Mouse (Mus musculus) cerebellum, adult 2 months (tissue): ENCODE measurements at regions not wholly inside any gene's neighbourhood (a gene's known extent, or its start where the extent isn't known, plus 50 kb on each side); places are given as distances from the start of the nearest gene placed in this dataset.

Experiments used
- DNase-seq, 2 experiments: peaks; one replicate each; pipeline ENCODE4 v3.0.0; 2021
- H3K27ac ChIP-seq: fragments of 200-500 bp; 2 replicates; pipeline ENCODE4 v1.5.1; 2012; ENCODE audit warnings: low read length, control low read depth, inconsistent platforms; ENCODE audit not compliant: insufficient read depth
- H3K27me3 ChIP-seq: fragments of 200-500 bp; 2 replicates; pipeline ENCODE4 v1.6.1; 2012; ENCODE audit warnings: inconsistent platforms, mild to moderate bottlenecking, low read length, moderate library complexity; ENCODE audit not compliant: control insufficient read depth, insufficient read depth
- H3K4me1 ChIP-seq: fragments of 200-500 bp; 2 replicates; pipeline ENCODE4 v1.6.1; 2011; ENCODE audit warnings: low read length; ENCODE audit not compliant: control insufficient read depth, insufficient read depth
- H3K4me3 ChIP-seq: fragments of 200-500 bp; replicated peaks from 2 replicates; pipeline ENCODE3; 2011; ENCODE audit warnings: mild to moderate bottlenecking, low read depth, low read length, control low read depth; ENCODE audit not compliant: insufficient read depth
- CTCF ChIP-seq: fragments of 200-500 bp; IDR thresholded peaks from 2 replicates; pipeline ENCODE4 v1.5.1; 2011; ENCODE audit warnings: low read depth, mild to moderate bottlenecking, control low read depth, low read length, moderate library complexity, borderline replicate concordance; ENCODE audit not compliant: insufficient read depth
- POLR2A ChIP-seq: fragments of 200-500 bp; IDR thresholded peaks from 2 replicates; pipeline ENCODE4 v1.6.1; 2011; ENCODE audit warnings: low read length, control low read depth, borderline replicate concordance; ENCODE audit not compliant: insufficient read depth
- WGBS: fragments of 180-500 bp; shearing (Covaris S2); methylation state at CpG from one replicate; pipeline ENCODE4 v1.1.7; 2018; 5-methylcytosine and 5-hydroxymethylcytosine counted together

DNA sequence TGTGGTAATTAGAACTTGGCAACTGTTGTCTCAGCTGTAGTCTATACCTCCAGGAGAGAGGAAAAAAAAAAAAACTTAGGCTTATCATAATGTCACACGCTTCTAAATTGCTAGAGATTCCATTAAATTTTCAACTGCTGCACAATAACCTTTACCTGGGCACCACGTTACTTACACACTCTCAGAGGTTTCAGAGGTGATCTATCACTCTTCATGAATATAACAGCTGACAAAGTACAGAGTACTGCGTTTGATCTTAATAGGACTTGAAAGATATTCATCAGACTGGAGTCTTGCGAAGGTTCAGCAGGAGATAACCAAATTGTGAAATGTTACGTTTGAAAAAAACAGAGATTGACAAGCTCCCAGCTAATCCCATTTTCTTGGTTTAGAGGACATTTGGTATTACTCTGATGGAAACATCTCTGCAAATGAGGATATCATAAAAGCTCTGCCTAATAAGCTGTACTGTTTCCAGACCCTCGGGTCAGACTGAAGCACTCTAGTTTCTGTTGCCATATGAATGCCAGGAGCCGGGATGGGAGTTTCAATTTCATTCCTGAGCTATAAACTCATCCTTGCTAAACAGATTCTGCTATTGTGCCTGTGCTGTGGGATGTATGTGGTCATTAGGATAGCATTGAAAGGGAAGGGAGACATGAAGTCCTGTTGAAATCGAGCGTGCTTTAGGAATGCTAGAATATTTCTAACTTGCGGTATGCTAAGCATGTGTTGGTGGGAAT, 101.8 kb upstream of the Spaca1 start:
- no peak for TF ChIP-seq CTCF
- TF ChIP-seq POLR2A, result no peak
- WGBS, result 57% methylated on average over 10 of the region's 10 CpGs
- Histone ChIP-seq H3K27me3 (no peaks in the 10 kb centered on the region), H3K27ac (no peak overlapping the region), H3K4me1 (no peaks in the 10 kb centered on the region), H3K4me3 (no peak overlapping the region)
- no peak for DNase-seq

DNA sequence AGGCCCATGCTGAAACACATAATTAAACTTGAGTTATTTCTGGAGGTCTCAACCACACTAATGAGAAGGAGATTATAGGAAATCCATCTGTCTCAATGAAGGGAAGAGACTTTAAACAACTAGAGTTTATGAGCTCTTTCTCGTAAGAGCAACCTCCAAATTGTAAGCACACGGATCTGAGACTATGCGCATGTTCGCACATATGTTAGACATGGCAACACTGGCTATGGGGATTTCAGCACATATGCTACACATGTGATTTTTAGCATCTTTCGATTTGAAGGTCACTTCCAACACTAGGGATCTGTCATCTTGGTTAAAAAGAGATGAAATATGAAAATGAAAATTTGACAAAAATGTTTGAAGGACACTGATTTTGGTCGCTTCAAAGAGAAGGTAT, 105.5 kb upstream of the Spaca1 start:
- H3K4me1 ChIP-seq, result no peaks in the 10 kb centered on the region
- H3K27ac ChIP-seq, result no peak overlapping the region
- H3K27me3 ChIP-seq, result no peaks in the 10 kb centered on the region
- no peak for TF ChIP-seq CTCF
- no peak for TF ChIP-seq POLR2A
- DNase-seq, result no peak
- no peak overlapping the region for H3K4me3 ChIP-seq
- WGBS, result 92% methylated on average over 6 of the region's 6 CpGs

DNA sequence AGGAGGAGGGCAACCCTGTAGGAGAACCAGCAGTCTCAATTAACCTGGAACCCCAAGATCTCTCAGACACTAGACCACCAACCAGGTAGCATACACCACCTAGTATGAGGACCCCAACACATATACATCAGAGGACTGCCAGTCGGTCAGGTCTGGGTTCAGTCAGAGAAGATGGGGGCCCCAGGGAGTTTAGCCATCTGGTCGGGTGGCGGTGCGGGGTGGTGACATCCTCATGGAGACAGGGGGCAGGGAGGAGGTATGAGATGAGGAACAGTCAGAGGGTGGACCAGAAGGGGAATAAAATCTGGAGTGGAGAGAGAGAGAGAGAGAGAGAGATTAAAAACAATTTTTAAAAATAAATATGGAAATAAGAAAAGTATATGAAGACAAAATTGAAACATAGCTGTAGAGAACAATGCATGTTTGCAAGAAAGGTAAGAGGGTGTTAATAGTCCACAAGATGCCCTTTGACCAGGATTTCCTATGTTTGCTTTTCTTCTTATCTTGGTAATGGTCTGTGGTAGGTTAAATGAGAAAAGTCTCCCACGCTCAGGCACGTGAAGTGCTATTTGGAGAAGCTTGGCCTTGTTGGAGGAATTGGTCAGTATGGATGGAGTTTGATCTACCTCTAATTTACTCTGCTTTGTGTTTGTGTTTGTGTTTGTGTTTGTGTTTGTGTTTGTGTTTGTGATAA, 108.0 kb upstream of the Spaca1 start:
- WGBS, result 82% methylated on average over 6 of the region's 6 CpGs
- Histone ChIP-seq H3K4me3 (no peak overlapping the region), H3K27me3 (no peaks in the 10 kb centered on the region), H3K27ac (no peak overlapping the region), H3K4me1 (no peaks in the 10 kb centered on the region)
- DNase-seq, result no peak
- TF ChIP-seq CTCF, result no peak
- no peak for TF ChIP-seq POLR2A

DNA sequence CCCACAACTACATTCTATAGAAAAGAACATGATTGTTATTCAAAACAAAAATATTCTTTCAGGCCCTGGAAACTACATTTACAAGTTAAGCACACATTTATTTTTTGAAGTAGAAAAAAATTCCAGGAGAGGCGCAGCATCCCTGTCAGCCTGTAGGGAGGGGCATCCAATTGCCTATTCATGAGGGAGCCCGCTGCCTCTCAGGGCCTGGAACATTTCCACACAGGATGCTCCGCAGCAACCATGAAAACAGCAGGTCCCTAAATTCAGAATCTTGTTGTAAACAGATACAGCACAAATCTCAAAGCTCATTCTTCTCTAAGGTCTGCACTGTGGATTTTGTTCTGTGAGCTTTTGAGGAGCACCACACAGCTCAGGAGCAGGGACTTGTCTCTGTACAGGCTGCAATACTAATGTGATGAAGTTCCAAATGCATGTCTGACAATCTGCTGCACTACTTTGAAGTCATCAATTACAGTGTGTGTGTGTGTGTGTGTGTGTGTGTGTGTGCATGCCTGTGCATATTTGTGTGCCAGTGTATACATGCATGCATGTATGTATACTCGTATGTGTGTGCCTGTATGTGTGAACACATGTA, 121.4 kb upstream of the Spaca1 start:
- WGBS, result 47% methylated on average over 4 of the region's 4 CpGs
- Histone ChIP-seq H3K27me3 (no peaks in the 10 kb centered on the region), H3K4me1 (no peaks in the 10 kb centered on the region), H3K4me3 (no peak overlapping the region), H3K27ac (no peak overlapping the region)
- TF ChIP-seq POLR2A, result no peak
- TF ChIP-seq CTCF, result no peak
- DNase-seq, result no peak

DNA sequence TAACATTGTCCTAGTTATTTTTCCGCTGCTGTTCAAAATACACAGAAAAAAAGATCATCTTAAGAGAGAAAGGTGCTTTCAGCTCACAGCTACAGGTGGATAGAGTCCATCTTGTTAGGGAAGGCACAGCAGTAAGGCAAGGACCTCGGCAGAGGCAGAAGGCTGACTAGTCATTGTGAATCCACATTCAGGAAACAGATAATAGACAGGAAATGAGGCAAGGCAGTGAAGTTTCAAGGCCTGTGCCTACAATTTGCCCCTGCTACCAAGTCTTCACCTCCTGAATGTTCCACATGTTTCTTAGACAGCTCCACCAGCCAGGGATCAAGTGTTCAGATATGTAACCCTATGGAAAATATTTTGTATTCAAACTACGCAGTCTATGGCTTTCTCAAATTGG, 122.0 kb upstream of the Spaca1 start:
- no peak overlapping the region for H3K27ac ChIP-seq
- H3K4me3 ChIP-seq, result no peak overlapping the region
- TF ChIP-seq CTCF (no peak), POLR2A (no peak)
- no peaks in the 10 kb centered on the region for H3K4me1 ChIP-seq
- 84% methylated on average over 3 of the region's 3 CpGs for WGBS
- H3K27me3 ChIP-seq, result no peaks in the 10 kb centered on the region
- DNase-seq, result no peak

DNA sequence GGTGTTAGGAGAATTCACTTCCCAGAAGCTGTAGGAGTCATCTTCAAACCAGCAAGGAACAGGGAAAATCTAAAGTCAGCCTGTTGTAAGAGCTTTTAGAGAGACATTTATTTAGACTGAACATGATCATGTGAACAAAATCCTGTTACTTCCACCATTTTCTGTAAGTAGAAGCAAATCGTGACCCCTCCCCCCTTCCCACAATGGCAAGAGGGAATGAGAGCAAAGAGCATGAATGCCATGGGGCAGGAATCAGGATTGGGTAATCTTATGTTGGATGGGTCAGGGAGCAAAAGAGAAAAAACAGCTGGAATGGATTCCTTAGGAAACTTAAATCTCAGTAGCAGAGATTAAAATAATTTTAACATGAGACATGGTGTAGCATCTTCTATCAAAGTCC, 127.4 kb upstream of the Spaca1 start:
- H3K4me3 ChIP-seq, result no peak overlapping the region
- H3K27ac ChIP-seq, result no peak overlapping the region
- TF ChIP-seq POLR2A (no peak), CTCF (no peak)
- DNase-seq, result no peak
- H3K27me3 ChIP-seq, result no peaks in the 10 kb centered on the region
- 85% methylated on average over 1 of the region's 1 CpGs for WGBS
- H3K4me1 ChIP-seq, result no peaks in the 10 kb centered on the region

DNA sequence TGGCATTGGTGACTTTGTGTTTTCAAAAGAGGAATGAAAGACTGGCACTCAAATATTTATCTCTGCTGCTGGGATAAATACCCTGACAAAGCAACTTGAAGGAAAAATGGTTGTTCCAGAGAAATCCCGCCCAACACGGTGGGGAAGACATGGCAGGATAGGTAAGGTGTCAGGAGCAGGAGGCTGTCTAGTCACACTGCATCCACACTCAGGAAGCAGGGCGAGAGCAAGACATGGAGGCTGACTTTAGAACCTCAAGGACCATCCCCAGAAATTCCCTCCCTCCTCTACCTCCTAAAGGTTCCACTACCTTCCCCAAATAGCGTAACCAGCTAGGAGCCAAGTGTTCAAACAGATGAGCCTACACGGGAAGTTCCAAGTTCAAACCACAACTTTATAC, 136.5 kb upstream of the Spaca1 start:
- Histone ChIP-seq H3K4me1 (no peaks in the 10 kb centered on the region), H3K27me3 (no peaks in the 10 kb centered on the region), H3K27ac (no peak overlapping the region), H3K4me3 (no peak overlapping the region)
- TF ChIP-seq POLR2A (no peak), CTCF (no peak)
- 93% methylated on average over 5 of the region's 5 CpGs for WGBS
- DNase-seq, result no peak
